Mouse (Mus musculus): Measurements from ENCODE around the gene Eva1a.

Gene Eva1a

GRCm38 (mm10) chr6:82127827-82128226 lies 87.0 kb downstream of the Eva1a start:
- DNase-seq, result no peak

- DNase-seq, result no peak
Measured at GRCm38 (mm10) chr6:82129630-82130217, 88.9 kb downstream of the Eva1a start.

GRCm38 (mm10) chr6:82132876-82133591 lies 92.2 kb downstream of the Eva1a start:
- DNase-seq, result no peak

GRCm38 (mm10) chr6:82133592-82133978 lies 92.7 kb downstream of the Eva1a start:
- DNase-seq, result no peak

GRCm38 (mm10) chr6:82135959-82136712 lies 95.3 kb downstream of the Eva1a start:
- DNase-seq, result no peak

All from kidney, postnatal 36 days (tissue).